ENCODE assay signal across 12 mouse cellular contexts in the genomic region with DNA sequence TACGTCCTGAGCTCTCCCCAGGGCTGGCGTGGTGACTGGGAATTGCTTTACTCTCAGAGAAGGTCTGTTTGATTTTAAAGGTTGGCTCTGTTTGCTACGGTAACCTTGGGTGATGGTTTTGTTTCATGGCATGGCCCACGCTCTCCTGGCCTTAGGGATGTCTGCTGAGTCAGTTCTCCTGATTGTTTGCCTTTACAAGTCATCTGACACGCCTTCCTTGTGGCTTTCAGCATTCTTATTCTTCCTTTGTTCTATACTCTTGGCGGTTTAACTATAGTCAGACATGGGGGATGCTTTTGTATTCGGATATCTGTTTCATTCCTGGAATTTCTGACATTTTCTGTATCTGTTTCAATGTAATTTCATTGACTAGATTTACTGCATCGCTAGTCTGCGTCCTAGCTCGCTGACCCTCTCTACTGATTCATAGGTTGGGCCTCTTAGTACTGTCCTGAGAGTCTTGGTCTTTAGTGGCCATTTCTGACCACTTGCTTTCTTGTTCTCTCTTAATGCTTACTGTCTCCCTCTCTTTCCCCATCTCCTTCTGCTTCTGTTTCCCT. TPM values are rescaled to one million over a fixed set of nuclear protein-coding genes. Genes with fewer than 3 reads are reported as not detected.
DNase-seq lines count a peak whose midpoint lies in the region; TF ChIP-seq lines count a peak whose summit lies in the region.
"Had no signal": no experiment of that assay in that cellular context is flagged by ENCODE, and none has a peak within 500 bp of the region (broad histone marks: within the 10 kb centered on the region; RNA-seq: fewer than 3 reads in every experiment).

No protein-coding gene starts in this region.

- H3K9me3 ChIP-seq in limb, embryonic 10.5 days (replicated peaks): no peaks in the 10 kb centered on the region
- H3K9me3 ChIP-seq: neural tube, embryonic 13.5 days had no signal

- no peak overlapping the region for H3ac ChIP-seq in myocyte (ENCODE audit: control insufficient read depth, insufficient read length)

- no peak for TF ChIP-seq CTCF in cerebellum, adult 2 months (IDR thresholded peaks at IDR 0.05; ENCODE audit: borderline replicate concordance, insufficient read depth, low read depth, low read length)
- no peak for TF ChIP-seq CTCF in layer of hippocampus, adult 2 months (conservative IDR thresholded peaks at IDR 0.05)

- H3K79me2 ChIP-seq in myocyte (ENCODE audit: control insufficient read depth, insufficient read depth): peaks cover 92% of the 10 kb centered on the region

- TF ChIP-seq POLR2A in cerebellum, adult 2 months (IDR thresholded peaks at IDR 0.05; ENCODE audit: borderline replicate concordance, insufficient read depth, low read length): no peak
- no peak for TF ChIP-seq POLR2A in myocyte (IDR thresholded peaks at IDR 0.05; ENCODE audit: insufficient read length, low read depth)

- no peaks in the 10 kb centered on the region for H3K27me3 ChIP-seq in cerebellum, adult 2 months (ENCODE audit: control insufficient read depth, insufficient read depth, low read length)
- no peaks in the 10 kb centered on the region for H3K27me3 ChIP-seq in myocyte (ENCODE audit: control insufficient read depth, insufficient read depth, insufficient read length)
- no peaks in the 10 kb centered on the region for H3K27me3 ChIP-seq in limb, embryonic 10.5 days (ENCODE audit: low read depth, poor library complexity, severe bottlenecking)
- H3K27me3 ChIP-seq: neural tube, embryonic 13.5 days had no signal

- 0 out of 2 replicates have a peak overlapping the region, but pooled peaks have one; percentile 54 for H3K27ac ChIP-seq in cerebellum, adult 2 months (ENCODE audit: insufficient read depth, low read length)
- 0 out of 2 replicates have a peak overlapping the region, but pooled peaks have one; percentile 14 for H3K27ac ChIP-seq in layer of hippocampus, adult 2 months
- H3K27ac ChIP-seq in limb, embryonic 10.5 days: no peak overlapping the region
- H3K27ac ChIP-seq: liver, embryonic 14.5 days; neural tube, embryonic 13.5 days had no signal

- H3K4me3 ChIP-seq in cerebellum, adult 2 months (replicated peaks; ENCODE audit: insufficient read depth, low read depth, low read length): no peak overlapping the region
- no peak overlapping the region for H3K4me3 ChIP-seq in layer of hippocampus, adult 2 months
- H3K4me3 ChIP-seq in myocyte: no peak overlapping the region
- no peak overlapping the region for H3K4me3 ChIP-seq in limb, embryonic 10.5 days
- H3K4me3 ChIP-seq: neural tube, embryonic 13.5 days had no signal

- H3K36me3 ChIP-seq in myocyte (ENCODE audit: control insufficient read depth, insufficient read depth): no peaks in the 10 kb centered on the region
- H3K36me3 ChIP-seq in limb, embryonic 10.5 days: peaks cover 4% of the 10 kb centered on the region; the same call in 1 of the 2 replicates
- H3K36me3 ChIP-seq: neural tube, embryonic 13.5 days had no signal

- WGBS in cerebellum, adult 2 months: 66% methylated on average over 10 of the region's 10 CpGs
- 80% methylated on average over 10 of the region's 10 CpGs for WGBS in limb, embryonic 10.5 days

- H3K4me1 ChIP-seq in cerebellum, adult 2 months (ENCODE audit: control insufficient read depth, insufficient read depth, low read length): peaks cover 20% of the 10 kb centered on the region
- H3K4me1 ChIP-seq in limb, embryonic 10.5 days: peaks cover 12% of the 10 kb centered on the region; the same call in 1 of the 2 replicates

- peak overlapping the region; percentile 73 for H3K4me2 ChIP-seq in myocyte (ENCODE audit: low read depth)
- H3K4me2 ChIP-seq: neural tube, embryonic 13.5 days had no signal

- DNase-seq in cerebellum, adult 2 months: no peak
- DNase-seq in cerebellum, postnatal 10 days: no peak
- DNase-seq in layer of hippocampus, adult 2 months (ENCODE audit: low spot score in 2 of 2): no peak
- no peak for DNase-seq in layer of hippocampus, postnatal 25 days (ENCODE audit: extremely low spot score in 1 of 2, low spot score in 1 of 2)
- DNase-seq in T-cell, adult 2 months (ENCODE audit: low spot score): peak; percentile 40
- no peak for DNase-seq in limb, embryonic 10.5 days (ENCODE audit: low spot score)
- DNase-seq in thymus, postnatal 36 days: no peak
- DNase-seq: kidney, postnatal 25 days; thymus, postnatal 4 days had no signal

TF ChIP-seq in myocyte, 11 proteins besides CTCF, POLR2A, EP300 and RAD21:
- no peak for TF ChIP-seq TCF3 (IDR thresholded peaks at IDR 0.05; ENCODE audit: insufficient read length, low read depth)
- no peak for TF ChIP-seq CEBPB (IDR thresholded peaks at IDR 0.05; ENCODE audit: insufficient read depth, poor library complexity, severe bottlenecking)
- no peak for TF ChIP-seq MYOG (IDR thresholded peaks at IDR 0.05; ENCODE audit: control insufficient read depth in 1 of 3, insufficient read depth in 1 of 3, insufficient read length in 2 of 3, low read depth in 2 of 3)
- TF ChIP-seq MAX (IDR thresholded peaks at IDR 0.05; ENCODE audit: low read depth): no peak
- TF ChIP-seq USF1 (IDR thresholded peaks at IDR 0.05; ENCODE audit: low read depth): no peak
- TF ChIP-seq SRF (IDR thresholded peaks at IDR 0.05; ENCODE audit: control insufficient read depth, insufficient read length, low read depth): no peak
- no peak for TF ChIP-seq POLR2AphosphoS2 (IDR thresholded peaks at IDR 0.05; ENCODE audit: insufficient read length, low read depth)
- no peak for TF ChIP-seq TCF12 (IDR thresholded peaks at IDR 0.05; ENCODE audit: insufficient read depth, poor library complexity, severe bottlenecking)
- no peak for TF ChIP-seq REST (IDR thresholded peaks at IDR 0.05; ENCODE audit: insufficient read depth, insufficient read length)
- no peak for TF ChIP-seq E2F4 (IDR thresholded peaks at IDR 0.05; ENCODE audit: insufficient read depth)
- TF ChIP-seq MYOD1 (IDR thresholded peaks at IDR 0.05; ENCODE audit: control insufficient read depth in 1 of 3, insufficient read length in 2 of 3, low read depth in 2 of 3): no peak

RNA-seq across cellular contexts. Expression of a gene that starts 27.8 kb away (rescaled TPM):
- 63.1 and 79.1 TPM in 2 replicates for polyA plus RNA-seq in cerebellum, adult 2 months (2012; rRNA removed)
- total RNA-seq in layer of hippocampus, adult 2 months (2021): 100 to 1,000 TPM; 206 to 219 TPM
- total RNA-seq in layer of hippocampus, postnatal 25 days (2021): 100 to 1,000 TPM; 176 to 210 TPM
- 11.8 TPM for polyA plus RNA-seq in myocyte (2012; fragmentation: generic; extraction: Trizol)
- polyA plus RNA-seq in limb, embryonic 10.5 days (2016; fragmentation: Nextera tagmentation; extraction: Ambion mirVana): 13.9 and 15.4 TPM in 2 replicates
